Mouse (Mus musculus) lung, postnatal 36 days (tissue): ENCODE measurements around the gene Gm29776.

Experiments
- DNase-seq: peaks from one replicate; pipeline ENCODE4 v3.0.0; 2022; ENCODE audit warnings: mixed read lengths

Gm29776 gene

GRCm38 (mm10) chr14:54647900-54648299 lies 50.7 kb downstream of the Gm29776 start:
- no peak for DNase-seq

- DNase-seq = peak; percentile 76
Observed at GRCm38 (mm10) chr14:54646898-54647636, 51.6 kb downstream of the Gm29776 start.

GRCm38 (mm10) chr14:54646455-54646854 lies 52.2 kb downstream of the Gm29776 start:
- DNase-seq = no peak

GRCm38 (mm10) chr14:54644294-54644693 lies 54.3 kb downstream of the Gm29776 start:
- DNase-seq = no peak

GRCm38 (mm10) chr14:54643011-54643410 lies 55.6 kb downstream of the Gm29776 start:
- no peak for DNase-seq
